Mouse (Mus musculus) layer of hippocampus, adult 9-11 months (tissue): ENCODE measurements around the gene D430041D05Rik.

Experiments
- DNase-seq: peaks from one replicate; pipeline ENCODE4 v3.0.0; 2022

D430041D05Rik gene

DNA sequence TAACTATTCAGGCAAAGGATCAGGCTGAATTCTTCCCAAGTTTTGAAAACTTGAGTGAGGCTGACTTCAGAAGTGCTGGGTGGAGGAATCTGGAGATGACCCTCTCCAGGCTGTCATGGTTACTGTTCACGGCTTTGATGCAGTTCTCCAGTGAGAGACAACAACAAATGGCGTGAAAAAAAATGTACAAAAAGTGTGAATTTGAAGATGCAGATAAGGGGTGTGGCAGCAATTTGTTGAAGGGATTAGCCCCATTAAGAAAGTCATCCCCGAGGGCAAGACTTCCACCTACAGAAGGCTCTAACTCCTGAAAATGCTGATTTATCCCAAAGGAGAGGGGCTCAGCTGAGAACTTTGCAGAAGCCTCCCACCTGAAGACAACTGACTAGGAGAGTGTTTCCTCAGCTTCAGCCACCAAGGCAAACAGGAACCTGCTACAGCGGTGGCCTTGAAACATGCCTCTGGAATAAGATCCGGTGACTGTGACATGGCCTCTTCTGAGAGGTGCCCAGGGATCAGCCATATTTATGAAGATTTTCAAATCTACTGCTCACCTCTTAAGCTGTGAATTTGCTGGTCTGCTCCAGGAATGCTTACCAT is 227.5 kb downstream of the D430041D05Rik start:
- no peak for DNase-seq

DNA sequence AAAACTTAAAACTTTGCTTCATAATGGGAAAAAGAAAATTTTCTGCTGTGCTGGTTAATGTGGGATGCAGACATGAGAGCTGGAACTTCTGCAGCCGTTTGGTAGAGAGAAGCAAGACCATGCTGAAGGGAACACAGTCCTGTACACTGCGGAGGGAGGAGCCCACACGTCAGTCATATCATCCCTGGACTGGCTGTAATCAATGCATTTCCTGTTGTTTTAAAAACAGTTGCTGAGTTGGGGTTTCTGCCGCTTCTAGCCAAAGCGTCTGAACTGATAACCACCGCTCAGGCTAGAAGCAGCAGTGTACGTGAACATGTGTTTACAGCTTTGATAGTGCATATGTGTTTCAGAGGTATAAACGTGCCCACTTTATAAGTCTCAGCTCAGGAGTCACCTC is 231.2 kb downstream of the D430041D05Rik start:
- no peak for DNase-seq

GRCm38 (mm10) chr2:104178251-104178650 is 232.6 kb downstream of the D430041D05Rik start:
- DNase-seq, result no peak

- DNase-seq, result peak; percentile 61
Observed at GRCm38 (mm10) chr2:104176979-104177704, 233.7 kb downstream of the D430041D05Rik start.

DNA sequence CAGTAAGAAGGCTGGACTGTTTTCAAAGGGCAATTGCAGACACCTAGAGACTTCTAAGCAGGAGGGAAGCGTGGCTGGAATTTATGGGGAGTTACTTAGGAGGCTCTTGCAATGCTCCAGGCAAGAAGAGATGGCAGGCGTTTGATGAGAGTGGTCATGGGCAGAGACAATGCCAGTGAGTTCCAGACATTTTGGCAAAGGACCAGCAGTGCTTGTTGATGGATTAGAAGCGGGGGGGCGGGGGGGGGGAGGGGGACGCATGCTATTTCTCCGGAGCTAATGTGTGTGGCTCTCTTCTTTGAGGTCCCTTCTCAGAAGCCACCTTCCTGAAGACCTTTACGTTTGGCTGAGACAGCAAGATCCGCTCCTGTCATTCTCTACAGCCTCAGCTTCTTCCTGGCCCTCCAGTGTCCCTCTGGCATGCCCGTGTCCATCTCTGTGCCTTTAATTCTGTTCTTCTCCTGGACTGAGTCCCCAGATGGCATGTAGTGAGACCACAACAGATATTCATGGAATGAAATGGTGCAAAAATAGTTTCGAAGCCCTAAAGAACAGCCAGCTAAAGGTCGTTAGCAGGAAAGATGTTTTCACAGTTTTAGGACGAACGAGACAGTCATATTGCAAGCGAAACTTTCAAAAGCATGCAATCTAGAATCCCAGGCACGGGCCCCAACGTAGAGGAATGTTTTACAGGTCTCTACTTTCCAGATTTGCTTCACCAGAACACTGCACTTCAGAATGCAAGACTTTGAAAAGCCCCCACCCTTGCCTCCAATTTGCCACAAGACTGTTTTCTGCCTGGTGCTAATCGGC is 234.4 kb downstream of the D430041D05Rik start:
- no peak for DNase-seq

- no peak for DNase-seq
Observed at GRCm38 (mm10) chr2:104175476-104176165, 235.2 kb downstream of the D430041D05Rik start.

DNA sequence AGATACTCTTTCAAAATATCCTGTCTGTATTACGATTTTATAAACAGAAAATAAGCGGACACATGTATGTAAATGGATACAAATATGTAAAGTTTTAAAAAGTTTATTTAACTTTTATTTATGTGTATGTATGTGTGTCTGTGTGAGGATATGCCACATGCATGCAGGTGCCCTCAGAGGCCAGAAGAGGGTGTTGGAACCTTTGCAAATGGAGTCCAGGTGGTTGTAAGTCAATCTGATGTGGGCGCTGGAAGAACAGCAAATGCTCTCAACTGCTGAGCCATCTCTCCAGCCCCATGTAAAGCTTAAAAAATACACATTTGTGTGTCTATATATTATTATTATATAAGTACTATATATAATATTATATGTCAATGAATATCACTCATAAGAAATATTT is 237.4 kb downstream of the D430041D05Rik start:
- DNase-seq, result no peak

GRCm38 (mm10) chr2:104172695-104173348 is 238.0 kb downstream of the D430041D05Rik start:
- peak; percentile 48 for DNase-seq

GRCm38 (mm10) chr2:104168186-104168896 is 242.5 kb downstream of the D430041D05Rik start:
- no peak for DNase-seq

- DNase-seq, result no peak
Observed at GRCm38 (mm10) chr2:104167765-104168164, 243.0 kb downstream of the D430041D05Rik start.

GRCm38 (mm10) chr2:104165631-104166030 is 245.2 kb downstream of the D430041D05Rik start:
- DNase-seq, result no peak

DNA sequence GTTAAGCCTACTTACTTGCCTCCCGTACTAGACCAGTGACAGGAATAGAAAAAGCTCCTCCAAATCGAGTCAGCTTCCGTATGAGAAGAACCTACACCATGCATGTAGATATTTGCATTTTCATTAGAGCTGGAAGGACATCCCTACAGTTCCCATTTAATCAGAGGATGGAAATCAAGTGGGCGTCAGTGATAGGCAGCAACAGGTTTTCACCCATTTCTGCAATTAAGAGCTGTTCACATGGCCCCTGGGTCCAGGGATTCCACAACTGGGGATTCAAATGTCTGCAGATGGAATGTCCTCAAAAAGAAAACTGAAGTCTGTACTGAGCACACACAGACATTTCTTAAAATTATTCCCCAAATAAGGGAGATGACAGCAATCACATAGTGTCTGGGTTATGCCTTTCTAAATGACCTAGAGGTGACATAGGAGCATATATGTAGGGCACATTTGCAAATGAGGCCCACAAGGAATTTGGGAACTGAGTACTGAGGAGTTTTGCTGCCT is 246.8 kb downstream of the D430041D05Rik start:
- DNase-seq, result no peak

- no peak for DNase-seq
Observed at GRCm38 (mm10) chr2:104163418-104163817, 247.4 kb downstream of the D430041D05Rik start.

- no peak for DNase-seq
Observed at GRCm38 (mm10) chr2:104157831-104158230, 253.0 kb downstream of the D430041D05Rik start.

DNA sequence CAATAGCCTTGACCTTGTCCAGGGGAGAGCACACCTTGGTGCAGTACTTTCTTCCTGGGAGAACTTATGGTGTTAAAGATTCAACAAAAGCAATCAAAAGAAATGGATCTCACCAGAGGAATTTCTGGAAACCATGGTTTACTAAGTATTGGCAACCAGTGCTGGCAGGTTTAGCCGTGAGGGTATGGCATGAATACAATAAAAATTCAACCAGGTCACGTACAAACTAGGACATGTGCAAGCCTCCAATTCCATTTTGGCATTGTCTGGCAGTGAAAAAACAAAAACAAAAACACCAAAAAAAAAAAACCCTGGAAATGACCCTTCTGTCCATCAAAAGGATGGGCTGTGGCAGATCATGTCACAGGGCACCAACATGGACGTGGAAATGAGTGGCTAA is 256.9 kb downstream of the D430041D05Rik start:
- no peak for DNase-seq

DNA sequence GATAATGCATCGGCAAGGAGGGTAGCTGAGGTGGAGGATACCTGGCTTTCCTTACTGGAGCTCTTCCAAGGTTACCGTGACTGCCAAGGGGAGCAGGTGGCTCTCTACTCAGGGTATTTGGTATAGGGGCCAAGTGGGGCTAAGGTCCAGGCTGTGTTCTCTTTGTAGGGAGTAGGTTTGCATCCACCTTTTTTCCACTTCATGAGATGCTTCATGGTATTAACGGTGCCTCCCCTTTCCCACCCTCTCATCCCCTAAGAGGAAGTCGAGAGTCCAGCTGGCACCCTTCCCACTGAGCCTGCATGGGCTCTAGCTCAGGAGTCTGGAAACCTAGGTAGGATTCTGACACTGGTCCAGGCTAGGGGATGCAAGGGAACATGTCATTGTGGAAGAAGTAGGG is 257.5 kb downstream of the D430041D05Rik start:
- no peak for DNase-seq

- DNase-seq, result no peak
Observed at GRCm38 (mm10) chr2:104150608-104151397, 260.0 kb downstream of the D430041D05Rik start.

- no peak for DNase-seq
Observed at GRCm38 (mm10) chr2:104147910-104148561, 262.8 kb downstream of the D430041D05Rik start.

DNA sequence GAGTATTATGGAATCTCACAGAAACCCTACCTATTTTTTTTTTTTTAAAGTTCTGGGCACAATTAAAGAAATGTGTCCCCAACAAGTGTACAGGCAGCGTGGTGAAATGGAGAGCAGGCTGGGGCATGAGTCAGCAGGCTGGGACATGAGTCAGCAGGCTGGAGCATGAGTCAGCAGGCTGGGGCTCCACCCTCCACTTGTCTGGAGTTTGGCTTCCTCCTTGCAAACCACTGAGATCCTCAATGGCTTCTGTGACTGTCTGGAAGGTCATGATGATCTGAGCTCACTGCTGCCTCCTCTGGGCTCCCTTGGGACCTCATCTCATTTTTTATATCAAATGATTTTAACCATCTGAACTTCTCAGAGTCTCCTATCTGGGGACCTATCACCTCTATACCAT is 264.8 kb downstream of the D430041D05Rik start:
- peak; percentile 27 for DNase-seq

GRCm38 (mm10) chr2:104144004-104144403 is 266.8 kb downstream of the D430041D05Rik start:
- DNase-seq, result no peak
